Mouse (Mus musculus) C2C12 (cell line): Measurements from ENCODE around the gene Foxn1.

Experiments used
- CTCF ChIP-seq: IDR thresholded peaks from one replicate; pipeline ENCODE4 v1.5.1; 2011; ENCODE audit not compliant: control insufficient read depth, insufficient read depth, insufficient read length
- MYOD1 ChIP-seq: IDR thresholded peaks from one replicate; pipeline ENCODE4 v1.6.1; 2011; ENCODE audit warnings: low read depth; ENCODE audit not compliant: control insufficient read depth, insufficient read length
- USF1 ChIP-seq: IDR thresholded peaks from one replicate; pipeline ENCODE4 v1.6.1; 2011; ENCODE audit warnings: low read depth, mild to moderate bottlenecking, control low read depth, moderate library complexity

DNA sequence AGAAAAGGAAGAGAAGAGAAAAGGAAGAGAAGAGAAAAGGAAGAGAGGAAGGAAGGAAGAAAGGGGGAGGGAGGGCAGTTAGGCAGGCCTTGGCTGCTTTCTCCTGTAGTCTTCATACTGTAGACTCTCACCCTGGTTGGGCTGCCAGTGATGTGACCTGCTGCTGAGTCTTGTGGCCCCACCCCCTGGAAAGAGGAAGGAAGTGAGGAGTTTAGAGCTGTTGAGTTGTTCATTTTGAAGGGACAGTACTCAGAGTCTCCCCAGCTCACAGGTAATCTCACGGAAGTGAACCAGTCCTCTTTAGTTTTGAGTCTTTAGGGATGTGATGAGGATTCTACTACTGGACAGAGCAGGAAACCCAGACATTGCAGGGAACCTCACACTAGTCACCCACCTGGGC is 33.3 kb downstream of the Foxn1 start:
- TF ChIP-seq CTCF (no peak), MYOD1 (no peak), USF1 (no peak)
